Mouse (Mus musculus): Measurements from ENCODE around the gene Mef2a. TPM values are rescaled to one million over a fixed set of nuclear protein-coding genes. Genes with fewer than 3 reads are reported as not detected.

Mef2a gene
- total RNA-seq, 1 experiment from 2014 or later: 30.3 TPM

DNA sequence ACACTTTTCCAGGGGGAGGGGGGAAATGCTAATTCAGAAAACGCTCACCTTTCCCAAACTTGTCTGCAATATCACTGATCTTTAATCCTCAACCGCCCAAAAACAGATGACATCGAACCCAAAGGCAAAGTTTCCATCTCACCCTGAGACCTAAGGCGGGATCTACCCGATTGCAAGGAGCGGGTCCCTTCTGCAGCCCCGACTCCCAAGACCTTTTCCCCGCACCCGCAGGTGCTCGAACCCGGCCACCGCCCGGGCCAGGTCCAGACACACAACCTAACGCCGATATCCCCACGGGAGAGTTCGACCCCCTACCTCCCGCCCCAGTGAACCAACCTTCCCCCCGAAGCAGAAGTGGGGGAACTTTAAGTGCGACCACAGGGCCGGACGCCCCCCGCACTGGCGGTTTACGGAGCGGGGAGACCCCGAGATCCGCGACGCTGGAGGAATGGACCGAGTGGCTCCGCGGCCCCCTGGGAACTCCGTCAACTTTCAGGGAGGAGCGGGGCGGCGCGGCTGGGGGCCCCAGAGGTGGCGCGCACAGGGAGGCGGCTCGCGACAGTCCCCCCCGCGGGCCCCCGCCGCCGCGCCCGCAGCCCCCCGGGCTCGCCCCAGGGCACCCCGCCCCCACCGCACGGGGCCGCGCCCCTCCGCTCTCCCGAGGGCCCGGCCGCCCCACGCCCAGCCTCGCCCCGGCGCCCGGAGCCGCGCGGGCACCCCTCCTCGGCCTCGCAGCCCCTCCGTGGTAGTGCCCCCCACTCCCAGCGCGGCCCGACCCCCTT is 576 bp downstream of the Mef2a start:
- no peak for ATAC-seq (replicated peaks; ENCODE audit: low read depth, poor library complexity, severe bottlenecking)

DNA sequence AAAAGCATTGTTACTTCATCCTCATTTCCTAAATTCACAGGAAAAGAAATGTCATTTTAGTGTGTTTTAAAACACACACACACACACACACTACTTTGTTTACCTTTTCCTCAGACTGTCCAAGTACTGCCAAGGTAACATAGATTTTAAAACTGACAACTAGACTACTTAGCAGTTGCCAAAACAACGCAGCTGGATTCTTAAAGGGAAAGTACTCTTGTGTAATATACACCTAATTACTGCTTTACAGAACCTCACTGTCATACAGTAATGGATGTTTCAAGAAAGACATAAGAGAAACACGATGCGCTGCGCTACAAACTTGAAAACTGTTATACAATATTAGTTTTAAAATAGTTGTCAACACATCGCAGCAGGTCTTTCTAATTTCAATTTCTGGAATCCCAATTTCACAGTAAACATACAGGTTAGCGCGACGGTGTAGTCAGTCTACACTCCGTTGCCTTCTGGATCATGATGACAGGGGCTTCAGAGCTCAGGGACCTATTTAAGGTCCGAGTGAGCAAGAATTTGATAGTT is 1.2 kb downstream of the Mef2a start:
- no peak for ATAC-seq (replicated peaks; ENCODE audit: low read depth, poor library complexity, severe bottlenecking)

DNA sequence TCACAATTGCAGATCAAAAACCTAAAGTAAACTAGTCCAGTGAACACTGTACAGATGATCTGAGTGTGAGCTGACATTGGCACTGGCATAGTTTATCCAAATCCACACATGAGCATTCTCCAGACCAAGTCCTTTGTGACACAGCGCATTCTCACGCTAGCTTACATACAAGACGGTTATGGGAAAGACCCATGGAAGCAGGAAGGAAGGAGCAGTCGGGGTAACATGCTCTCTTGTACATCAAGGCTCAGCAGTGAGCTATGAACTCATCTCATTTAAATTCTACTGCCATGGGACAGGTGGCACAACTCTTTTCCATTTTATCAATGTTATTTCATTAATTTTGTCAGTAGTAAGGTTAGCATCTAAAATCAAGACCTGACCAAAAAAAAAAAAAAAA is 3.0 kb downstream of the Mef2a start:
- ATAC-seq (replicated peaks; ENCODE audit: low read depth, poor library complexity, severe bottlenecking): no peak

DNA sequence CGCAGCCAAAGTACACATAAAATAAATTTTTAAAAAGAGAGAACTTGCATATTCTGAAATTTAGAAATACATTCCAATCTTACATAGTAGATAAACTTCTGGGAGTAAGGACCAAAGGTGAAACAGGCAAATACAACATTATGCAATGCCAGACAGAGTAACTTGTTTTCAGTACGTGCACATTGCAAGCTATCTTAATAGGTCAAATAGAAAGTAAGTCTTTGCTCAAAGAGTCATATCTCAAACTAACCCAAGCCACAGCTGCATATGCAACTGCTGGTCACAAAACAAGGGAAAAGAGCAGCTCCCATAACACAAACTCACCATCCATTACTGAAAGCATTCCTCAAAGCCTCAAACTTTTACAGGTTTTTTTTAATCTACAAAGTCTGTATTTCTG is 4.3 kb downstream of the Mef2a start:
- ATAC-seq (replicated peaks; ENCODE audit: low read depth, poor library complexity, severe bottlenecking): no peak

DNA sequence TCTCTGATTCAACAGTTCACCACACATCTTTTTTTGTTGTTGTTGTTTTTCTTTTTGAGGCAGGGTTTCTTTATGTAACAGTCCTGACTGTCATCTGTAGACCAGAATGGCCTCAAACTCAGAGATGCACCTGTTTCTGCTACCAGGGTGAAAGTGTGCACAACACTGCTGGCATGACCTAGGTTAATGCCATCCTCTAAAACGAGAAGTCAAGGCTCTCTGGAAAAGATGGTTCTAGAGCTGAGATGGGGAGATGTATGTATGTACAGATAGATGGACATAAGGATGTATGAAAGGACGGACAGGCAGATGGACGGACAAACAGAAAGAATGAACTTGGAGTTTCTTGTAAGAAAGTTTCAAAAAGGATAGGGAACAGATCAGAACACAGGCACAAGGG is 12.1 kb downstream of the Mef2a start:
- no peak for ATAC-seq (replicated peaks; ENCODE audit: low read depth, poor library complexity, severe bottlenecking)

DNA sequence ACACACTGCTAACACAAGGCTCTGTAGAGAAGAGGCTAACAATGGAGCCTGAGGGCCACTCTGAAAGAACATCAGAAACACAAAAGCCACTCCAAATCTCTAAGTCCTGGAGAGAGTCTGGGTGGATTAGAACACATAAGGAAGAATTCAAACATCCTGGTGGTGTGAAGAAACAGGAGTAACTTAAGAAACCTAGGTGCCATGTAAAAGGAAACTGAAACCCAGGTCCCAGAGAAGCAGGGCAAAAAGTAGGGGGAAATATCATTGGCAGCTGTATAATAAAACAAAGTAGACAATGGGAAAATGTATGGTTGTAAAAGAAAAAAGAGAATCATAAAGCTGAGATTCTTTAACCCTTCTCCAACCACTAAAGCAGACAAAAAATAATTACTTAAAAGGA is 12.8 kb downstream of the Mef2a start:
- ATAC-seq (replicated peaks; ENCODE audit: low read depth, poor library complexity, severe bottlenecking): no peak

DNA sequence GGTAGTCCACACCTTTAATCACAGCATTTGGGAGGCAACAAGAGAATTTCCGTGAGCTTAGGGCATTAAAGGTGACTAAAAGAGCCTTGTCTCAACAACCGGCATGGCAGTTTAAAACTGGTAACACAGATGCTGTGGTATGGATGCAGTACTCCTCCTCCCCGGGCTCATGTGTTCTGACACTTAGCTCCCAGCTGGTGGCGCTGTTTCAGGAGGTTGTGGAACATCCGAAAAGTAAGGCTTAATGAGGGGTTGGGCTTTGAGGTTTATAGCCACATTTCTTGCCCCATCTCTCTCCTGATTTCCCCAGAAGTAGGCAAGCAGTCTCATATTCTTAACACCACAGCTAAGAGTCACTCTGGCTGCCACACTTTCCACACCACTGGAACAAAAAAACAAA is 16.8 kb downstream of the Mef2a start:
- no peak for ATAC-seq (replicated peaks; ENCODE audit: low read depth, poor library complexity, severe bottlenecking)

DNA sequence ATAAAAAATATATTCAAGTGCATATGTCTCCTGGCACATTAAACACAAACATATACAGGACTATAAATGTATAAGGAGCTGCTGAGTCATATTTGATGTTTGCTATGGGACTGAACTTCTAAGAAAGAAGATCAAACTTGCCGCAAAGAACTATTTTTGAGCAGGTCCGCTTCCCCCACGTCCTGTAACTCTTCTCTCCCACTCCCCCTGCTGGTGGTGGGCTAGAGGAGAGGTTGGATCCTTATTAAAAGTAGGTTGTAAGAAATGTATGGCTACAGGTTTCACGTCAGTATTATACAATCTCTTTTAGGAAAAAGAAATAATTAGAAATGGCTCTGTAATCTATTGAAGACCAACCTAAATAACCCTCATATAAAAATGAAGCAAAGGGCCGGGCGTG is 19.0 kb downstream of the Mef2a start:
- ATAC-seq (replicated peaks; ENCODE audit: low read depth, poor library complexity, severe bottlenecking): peak; percentile 71

DNA sequence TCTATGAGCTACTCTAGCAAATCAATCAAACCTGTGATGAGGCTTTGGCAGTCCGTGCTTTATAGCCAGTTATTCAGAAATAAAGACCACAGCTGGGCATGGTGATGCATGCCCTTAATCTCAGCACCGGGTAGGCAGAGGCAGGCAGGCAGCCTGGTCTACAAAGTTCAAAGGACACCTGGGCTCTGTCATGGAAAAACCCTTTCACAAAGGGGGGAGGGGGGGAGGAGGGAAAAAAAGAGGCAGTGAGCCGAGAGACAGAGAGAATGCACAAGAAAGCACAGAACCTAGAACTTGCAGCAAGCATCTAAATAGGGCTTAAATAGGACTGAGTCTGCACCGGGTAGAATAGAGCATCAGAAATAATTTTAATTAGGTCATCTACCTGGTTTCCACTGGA is 19.7 kb downstream of the Mef2a start:
- no peak for ATAC-seq (replicated peaks; ENCODE audit: low read depth, poor library complexity, severe bottlenecking)

DNA sequence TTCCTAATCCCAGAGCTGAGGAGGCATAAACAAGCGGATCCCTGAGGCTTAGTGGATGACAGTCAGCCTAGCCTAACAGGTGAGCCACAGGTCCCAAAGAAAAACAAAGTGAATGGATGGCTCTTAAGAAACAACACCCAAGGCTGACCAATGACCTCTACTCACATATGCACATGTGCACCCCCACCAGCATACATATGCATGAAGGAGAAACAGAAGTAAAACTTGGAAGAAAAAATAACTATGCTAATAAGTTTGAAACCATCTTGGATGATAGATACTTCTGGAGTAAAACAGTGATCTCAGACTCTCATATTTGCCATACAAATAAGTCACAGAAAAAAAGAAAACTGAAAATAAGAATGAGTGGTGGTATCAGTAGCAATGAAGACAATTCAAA is 28.2 kb downstream of the Mef2a start:
- no peak for ATAC-seq (replicated peaks; ENCODE audit: low read depth, poor library complexity, severe bottlenecking)

DNA sequence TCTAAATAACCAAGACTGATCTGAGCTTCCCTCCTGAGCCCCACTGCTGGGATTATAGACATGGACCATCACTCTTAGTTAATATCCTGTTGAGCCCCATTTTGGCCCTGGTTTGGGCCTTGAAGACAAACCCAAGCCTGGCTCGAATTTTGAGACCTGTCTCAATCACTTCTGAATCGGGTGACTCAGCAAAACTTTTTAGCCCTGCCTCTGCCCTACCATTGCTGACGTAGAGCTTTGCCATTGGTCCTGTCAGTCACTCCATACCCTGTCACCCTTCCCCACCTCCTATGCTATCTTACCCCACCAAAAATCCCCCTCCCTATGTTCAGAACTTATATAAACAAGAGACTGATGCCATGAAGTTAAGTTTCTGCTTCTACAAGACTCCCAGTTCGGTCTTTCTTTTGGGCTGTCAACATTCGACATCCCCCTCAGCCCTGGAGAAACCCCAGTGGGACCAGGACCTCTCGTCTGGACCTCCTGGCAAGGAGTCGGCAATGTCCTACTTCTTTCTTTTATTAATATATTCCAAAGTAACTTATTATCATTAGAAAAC is 30.5 kb downstream of the Mef2a start:
- ATAC-seq (replicated peaks; ENCODE audit: low read depth, poor library complexity, severe bottlenecking): 0 out of 2 replicates have a peak, but pooled peaks have one; percentile 18

DNA sequence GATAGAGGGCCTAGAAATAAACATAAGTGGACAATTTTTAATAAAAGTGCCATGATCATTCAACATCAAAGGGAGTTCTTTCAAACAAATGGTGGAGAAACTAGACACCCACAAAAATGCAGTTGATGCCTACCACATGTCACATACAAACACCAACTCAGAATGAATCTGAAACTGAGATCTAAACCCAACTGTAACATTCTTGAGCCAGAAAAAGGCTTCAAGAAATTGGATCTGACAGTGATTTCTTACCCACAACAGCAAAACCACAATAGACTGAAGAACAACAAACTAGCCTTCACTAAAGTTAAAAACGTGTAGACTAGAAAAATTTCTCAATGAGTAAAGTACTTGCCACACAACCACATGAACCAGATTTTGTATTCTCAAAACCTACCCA is 52.3 kb downstream of the Mef2a start:
- ATAC-seq (replicated peaks; ENCODE audit: low read depth, poor library complexity, severe bottlenecking): no peak

DNA sequence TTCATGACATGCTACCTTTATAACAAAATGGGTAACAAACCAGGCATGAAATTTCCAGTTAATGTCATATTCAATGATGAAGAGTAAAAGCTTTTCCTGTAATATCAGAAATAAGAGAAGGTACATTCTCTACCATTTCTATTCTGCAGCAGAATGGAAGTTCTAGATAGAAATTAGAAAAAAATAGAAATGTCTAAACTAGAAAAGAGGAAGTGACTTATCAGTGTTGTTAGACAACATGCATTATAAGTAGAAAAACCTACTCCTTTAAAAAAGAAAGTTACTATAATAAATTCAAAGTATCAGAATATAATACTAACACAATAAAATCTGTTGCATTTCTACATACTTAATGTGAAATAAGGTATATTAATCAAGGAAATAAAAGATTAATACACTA is 54.0 kb downstream of the Mef2a start:
- ATAC-seq (replicated peaks; ENCODE audit: low read depth, poor library complexity, severe bottlenecking): no peak

DNA sequence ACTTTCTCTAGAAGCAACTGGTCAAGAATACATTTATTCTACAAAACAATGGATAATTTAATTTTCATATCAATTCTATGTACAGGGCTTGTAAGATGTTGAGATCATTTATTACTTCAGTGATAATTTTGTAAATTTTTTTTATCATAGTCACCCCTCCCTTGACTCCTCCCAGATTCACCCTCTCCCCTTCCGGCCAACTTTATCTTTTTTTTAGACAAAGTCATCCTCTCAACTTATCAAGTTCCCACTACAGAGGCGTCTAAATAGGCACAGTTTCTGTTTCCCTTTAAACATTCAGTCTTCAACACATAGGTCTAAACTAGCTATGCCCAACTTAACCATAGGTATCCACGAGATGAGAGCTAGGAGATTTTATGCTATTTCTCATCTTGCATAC is 59.5 kb downstream of the Mef2a start:
- ATAC-seq (replicated peaks; ENCODE audit: low read depth, poor library complexity, severe bottlenecking): no peak

DNA sequence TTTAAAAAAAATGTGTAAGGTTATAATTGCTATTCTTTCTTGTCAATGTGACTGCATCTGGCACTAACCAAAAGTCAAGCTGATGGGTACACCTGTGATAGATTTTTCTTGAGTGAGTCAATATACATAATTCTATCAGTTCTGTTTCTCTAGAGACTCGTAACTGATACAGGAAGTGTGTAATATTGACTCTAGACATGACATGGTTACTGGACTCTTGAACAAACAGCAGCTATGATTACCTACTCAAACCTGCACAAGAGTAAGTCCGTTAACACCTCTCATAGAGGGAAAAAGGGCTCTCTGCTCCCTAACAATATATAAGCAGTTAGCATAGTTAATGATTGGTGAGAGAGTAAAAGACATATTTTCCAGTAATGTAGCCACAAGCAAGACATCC is 62.5 kb downstream of the Mef2a start:
- ATAC-seq (replicated peaks; ENCODE audit: low read depth, poor library complexity, severe bottlenecking): no peak

DNA sequence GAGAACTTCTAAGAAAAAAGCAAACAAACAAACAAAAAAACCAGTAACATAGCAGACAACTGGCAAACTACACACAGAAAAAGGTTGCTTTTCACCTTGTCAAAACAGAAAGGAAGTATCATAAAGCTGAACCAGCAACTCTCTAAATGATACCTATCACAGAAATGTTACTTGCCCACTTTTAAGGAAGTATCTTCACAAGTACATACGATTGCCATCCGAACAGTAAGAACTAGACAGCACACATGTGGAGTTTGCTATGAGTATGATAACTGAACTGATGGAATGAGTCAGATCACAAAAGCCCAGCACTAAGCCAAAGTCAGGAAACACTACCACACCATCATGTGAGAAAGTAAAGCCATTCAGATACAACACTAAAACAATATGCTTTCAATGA is 64.6 kb downstream of the Mef2a start:
- no peak for ATAC-seq (replicated peaks; ENCODE audit: low read depth, poor library complexity, severe bottlenecking)

DNA sequence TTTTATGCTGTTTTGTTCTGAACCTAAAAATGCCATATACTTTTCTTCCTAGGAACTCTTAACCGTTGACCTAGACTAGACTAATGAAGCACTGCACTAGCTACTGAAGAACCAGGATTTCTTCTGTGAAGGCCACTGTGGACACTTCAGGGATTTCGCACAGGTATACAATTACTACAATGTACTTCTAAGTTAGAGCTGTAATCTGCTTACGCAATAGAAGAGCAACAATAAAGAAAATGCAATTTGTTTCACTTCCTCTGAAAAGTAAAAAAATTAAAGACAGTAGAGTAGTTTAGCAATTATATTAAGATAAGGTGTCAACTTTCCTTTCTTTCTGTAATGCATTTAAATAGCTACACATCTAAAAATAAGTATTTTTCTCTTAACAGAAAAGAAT is 65.6 kb downstream of the Mef2a start:
- no peak for ATAC-seq (replicated peaks; ENCODE audit: low read depth, poor library complexity, severe bottlenecking)

DNA sequence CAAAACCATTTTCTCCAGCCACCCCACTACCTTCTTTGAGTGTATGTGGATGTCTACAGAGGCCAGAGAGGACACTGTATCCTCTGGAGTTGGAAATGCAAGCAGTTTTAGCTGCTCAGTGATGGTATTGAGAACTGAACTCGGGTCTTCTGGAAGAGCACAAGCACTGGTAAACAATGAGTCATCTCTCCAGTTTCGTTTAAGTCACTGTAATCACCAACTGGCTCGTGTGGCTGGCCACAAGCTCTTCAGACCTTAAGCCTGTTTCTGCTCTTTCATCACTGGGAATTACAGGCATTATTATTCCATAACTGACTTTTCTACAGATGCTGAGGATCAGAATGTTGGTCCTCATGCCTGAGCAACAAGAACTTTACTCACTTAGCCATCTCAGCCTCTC is 67.7 kb downstream of the Mef2a start:
- no peak for ATAC-seq (replicated peaks; ENCODE audit: low read depth, poor library complexity, severe bottlenecking)

DNA sequence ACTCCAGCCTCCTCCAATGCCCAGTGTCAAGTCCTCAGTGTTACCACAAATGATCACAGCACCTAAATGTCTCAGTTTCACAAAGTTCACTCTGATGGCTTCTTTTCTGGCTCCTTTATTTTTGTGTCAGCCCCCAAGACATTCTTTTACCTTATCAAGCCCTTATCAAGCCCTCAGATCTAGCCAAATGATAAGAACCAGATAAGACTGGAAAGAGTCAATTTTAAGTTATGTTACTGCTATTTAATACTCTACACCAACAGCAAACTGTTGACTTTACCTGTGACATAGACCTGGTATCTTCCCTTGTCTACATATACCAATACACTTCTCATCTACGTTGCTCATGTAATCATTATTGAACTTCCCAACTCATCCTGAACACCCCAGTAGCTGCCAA is 76.2 kb downstream of the Mef2a start:
- no peak for ATAC-seq (replicated peaks; ENCODE audit: low read depth, poor library complexity, severe bottlenecking)

DNA sequence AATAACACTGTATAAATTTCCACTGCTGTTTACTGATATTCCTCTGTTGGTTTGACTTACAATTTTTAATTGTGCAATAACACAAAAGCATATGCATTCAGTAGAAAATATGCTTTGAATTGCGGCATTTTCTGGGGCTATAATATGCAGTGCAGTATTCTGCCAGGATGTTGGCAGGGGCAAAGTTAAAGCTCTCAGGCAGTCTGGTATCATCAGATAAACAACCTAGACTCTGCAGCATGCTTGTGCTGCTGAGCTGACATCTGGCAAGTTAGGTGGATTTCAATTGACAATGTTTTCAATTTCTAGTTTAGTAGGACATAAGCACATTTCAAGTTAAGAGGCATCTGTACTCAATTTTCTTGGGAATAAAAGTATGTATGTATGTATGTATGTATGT is 81.3 kb downstream of the Mef2a start:
- ATAC-seq (replicated peaks; ENCODE audit: low read depth, poor library complexity, severe bottlenecking): no peak

DNA sequence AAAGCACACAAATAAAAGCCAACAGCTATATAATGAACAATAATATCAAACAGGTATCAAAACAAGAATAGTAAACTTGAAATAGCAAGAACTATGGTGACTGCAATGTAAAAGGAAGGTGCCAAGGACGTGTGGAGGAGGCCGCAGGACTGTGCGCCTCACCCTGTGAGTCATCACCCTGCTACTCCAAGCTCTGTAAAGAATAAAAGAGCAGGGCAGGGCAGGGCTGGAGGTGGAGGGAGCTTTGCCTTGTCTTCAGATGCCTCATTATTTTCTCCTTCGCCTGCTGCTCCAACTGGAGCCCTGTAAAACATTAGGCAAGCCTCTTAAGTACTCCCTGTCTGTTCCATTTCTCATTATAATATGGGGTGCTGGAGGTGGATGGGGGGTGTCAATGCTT is 85.2 kb downstream of the Mef2a start:
- no peak for ATAC-seq (replicated peaks; ENCODE audit: low read depth, poor library complexity, severe bottlenecking)

DNA sequence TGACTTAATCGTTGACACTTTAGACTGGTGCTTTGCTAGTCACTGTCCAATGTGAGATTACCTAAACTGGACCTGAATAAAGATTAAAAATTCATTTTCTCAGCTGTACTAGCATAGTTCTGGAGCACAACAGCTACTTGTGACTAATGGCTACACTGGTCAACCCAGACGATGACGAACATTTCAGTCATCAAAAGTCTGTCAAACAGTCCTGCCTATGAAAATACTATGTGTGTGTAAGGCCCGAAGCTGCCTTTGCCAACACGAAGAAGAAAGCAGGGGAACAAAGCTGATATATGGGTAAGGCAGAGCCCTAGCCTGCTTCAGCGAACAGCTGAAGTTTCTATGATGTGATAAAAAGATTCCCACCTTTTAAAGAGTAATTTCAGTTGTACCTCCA is 89.1 kb downstream of the Mef2a start:
- no peak for ATAC-seq (replicated peaks; ENCODE audit: low read depth, poor library complexity, severe bottlenecking)

All from common myeloid progenitor, adult 5-6 weeks (primary cell).